Mouse (Mus musculus): ENCODE data around the gene Efl1. TPM values are rescaled to one million over a fixed set of nuclear protein-coding genes. Genes with fewer than 3 reads are reported as not detected.

Gene Efl1
- polyA plus RNA-seq, 1 experiment from 2014 or later = 10.8 TPM

DNA sequence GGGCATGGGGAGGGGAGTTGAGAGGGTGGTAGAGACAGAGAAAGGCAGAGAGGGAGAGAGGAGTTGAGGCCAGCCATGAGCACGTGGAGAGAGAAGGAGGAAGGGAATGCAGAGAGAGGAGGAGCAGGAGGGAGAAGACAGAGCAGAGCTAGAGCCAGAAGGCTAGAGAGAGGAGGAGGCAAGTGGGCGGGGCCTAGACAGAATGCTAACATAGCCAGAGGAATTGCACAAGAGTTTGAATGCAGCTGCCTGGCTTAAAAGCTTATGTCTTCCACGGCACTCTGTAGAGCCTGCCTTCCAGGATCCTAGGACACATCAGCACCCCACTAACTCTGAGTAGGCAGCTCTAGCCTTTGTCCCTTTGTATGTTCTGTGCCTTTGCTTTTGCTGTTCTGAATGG is 40.3 kb downstream of the Efl1 start:
- peaks cover 52% of the 10 kb centered on the region for H3K36me3 ChIP-seq
- peaks cover 10% of the 10 kb centered on the region; the same call in 1 of the 2 replicates for H3K4me1 ChIP-seq (replicated peaks)
- ATAC-seq (ENCODE audit: low read depth) (peak; percentile 60), DNase-seq (no peak)
- no peak overlapping the region for H3K4me2 ChIP-seq
- no peak overlapping the region for H3K27ac ChIP-seq
- H3K9me3 ChIP-seq (replicated peaks) = no peaks in the 10 kb centered on the region
- no peak overlapping the region for H3K9ac ChIP-seq
- H3K27me3 ChIP-seq = no peaks in the 10 kb centered on the region
- no peak overlapping the region for H3K4me3 ChIP-seq (replicated peaks)
- WGBS (ENCODE audit: insufficient replicate concordance) = 25% methylated on average over 3 of the region's 3 CpGs

GRCm38 (mm10) chr7:82691021-82691738 is 42.8 kb downstream of the Efl1 start:
- DNase-seq = no peak
- Histone ChIP-seq H3K4me3 (replicated peaks) (no peak overlapping the region), H3K4me1 (replicated peaks) (peaks cover 10% of the 10 kb centered on the region; the same call in 1 of the 2 replicates), H3K9me3 (replicated peaks) (no peaks in the 10 kb centered on the region), H3K36me3 (peaks cover 52% of the 10 kb centered on the region), H3K27me3 (no peaks in the 10 kb centered on the region), H3K4me2 (no peak overlapping the region), H3K27ac (no peak overlapping the region; the same call in none of the 2 replicates), H3K9ac (no peak overlapping the region)
- 21% methylated on average over 6 of the region's 6 CpGs for WGBS (ENCODE audit: insufficient replicate concordance)
- peak; percentile 69 for ATAC-seq (ENCODE audit: low read depth)

DNA sequence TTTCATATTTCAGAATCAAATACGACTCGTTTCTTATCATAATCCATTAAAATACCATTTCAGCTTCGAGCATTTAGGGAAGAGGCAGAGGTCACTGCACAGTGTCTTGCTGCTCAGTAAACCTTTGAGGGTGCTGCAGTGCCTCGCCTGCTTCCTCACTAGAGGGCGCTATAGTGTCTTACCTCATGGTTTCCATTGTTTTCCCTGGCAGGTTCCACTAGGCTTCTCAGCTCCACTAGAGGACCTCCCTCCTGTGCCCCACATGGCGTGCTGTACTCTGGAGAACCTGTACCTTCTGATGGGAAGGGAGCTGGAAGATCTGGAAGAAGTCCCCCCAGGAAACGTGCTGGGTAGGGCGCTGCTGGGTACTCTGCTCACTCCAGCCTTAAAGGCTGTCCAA is 49.3 kb downstream of the Efl1 start:
- peaks cover 52% of the 10 kb centered on the region for H3K36me3 ChIP-seq

GRCm38 (mm10) chr7:82698968-82699367 is 50.6 kb downstream of the Efl1 start:
- Histone ChIP-seq H3K27me3 (no peaks in the 10 kb centered on the region), H3K27ac (no peak overlapping the region), H3K36me3 (peaks cover 39% of the 10 kb centered on the region), H3K4me3 (replicated peaks) (no peak overlapping the region), H3K4me1 (replicated peaks) (no peaks in the 10 kb centered on the region), H3K9me3 (replicated peaks) (no peaks in the 10 kb centered on the region), H3K4me2 (no peak overlapping the region), H3K9ac (no peak overlapping the region)
- no peak for ATAC-seq (ENCODE audit: low read depth)
- WGBS (ENCODE audit: insufficient replicate concordance) = 43% methylated on average over 3 of the region's 3 CpGs
- DNase-seq = no peak

More for the DNA sequence above, 49.3 kb downstream of the Efl1 start:
- H3K27ac ChIP-seq = no peak overlapping the region
- H3K4me1 ChIP-seq (replicated peaks) = no peaks in the 10 kb centered on the region
- H3K9me3 ChIP-seq (replicated peaks) = no peaks in the 10 kb centered on the region
- no peaks in the 10 kb centered on the region for H3K27me3 ChIP-seq
- no peak overlapping the region for H3K4me2 ChIP-seq
- WGBS (ENCODE audit: insufficient replicate concordance) = 60% methylated on average over 8 of the region's 8 CpGs
- H3K4me3 ChIP-seq (replicated peaks) = no peak overlapping the region
- no peak for DNase-seq
- no peak for ATAC-seq (ENCODE audit: low read depth)
- no peak overlapping the region for H3K9ac ChIP-seq

GRCm38 (mm10) chr7:82702384-82703343 is 54.2 kb downstream of the Efl1 start:
- DNase-seq = no peak
- H3K36me3 ChIP-seq = peaks cover 20% of the 10 kb centered on the region
- no peaks in the 10 kb centered on the region for H3K27me3 ChIP-seq
- H3K4me2 ChIP-seq = no peak overlapping the region
- H3K9me3 ChIP-seq (replicated peaks) = no peaks in the 10 kb centered on the region
- ATAC-seq (ENCODE audit: low read depth) = no peak
- no peak overlapping the region for H3K9ac ChIP-seq
- no peak overlapping the region for H3K27ac ChIP-seq
- 76% methylated on average over 5 of the region's 5 CpGs for WGBS (ENCODE audit: insufficient replicate concordance)
- H3K4me3 ChIP-seq (replicated peaks) = no peak overlapping the region
- H3K4me1 ChIP-seq (replicated peaks) = no peaks in the 10 kb centered on the region

DNA sequence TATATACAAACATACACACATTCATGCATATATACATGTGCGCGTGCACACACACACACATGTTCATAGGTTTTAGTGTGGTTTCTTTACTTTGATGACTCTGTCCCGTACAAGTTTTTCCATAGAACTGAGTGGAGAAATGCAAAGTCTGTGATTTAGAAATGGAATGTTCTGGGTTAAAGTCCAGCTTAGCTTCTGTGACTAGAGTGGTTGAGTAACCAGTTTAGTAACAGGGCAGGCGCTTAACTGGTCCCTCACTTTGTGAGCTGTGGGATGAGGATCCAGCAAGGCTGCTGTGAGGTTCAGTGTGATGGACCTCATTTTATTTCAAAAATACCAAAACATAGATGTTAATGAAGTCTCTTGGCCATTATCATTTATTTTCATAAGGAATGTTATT is 60.8 kb downstream of the Efl1 start:
- 76% methylated on average over 4 of the region's 4 CpGs for WGBS (ENCODE audit: insufficient replicate concordance)

DNA sequence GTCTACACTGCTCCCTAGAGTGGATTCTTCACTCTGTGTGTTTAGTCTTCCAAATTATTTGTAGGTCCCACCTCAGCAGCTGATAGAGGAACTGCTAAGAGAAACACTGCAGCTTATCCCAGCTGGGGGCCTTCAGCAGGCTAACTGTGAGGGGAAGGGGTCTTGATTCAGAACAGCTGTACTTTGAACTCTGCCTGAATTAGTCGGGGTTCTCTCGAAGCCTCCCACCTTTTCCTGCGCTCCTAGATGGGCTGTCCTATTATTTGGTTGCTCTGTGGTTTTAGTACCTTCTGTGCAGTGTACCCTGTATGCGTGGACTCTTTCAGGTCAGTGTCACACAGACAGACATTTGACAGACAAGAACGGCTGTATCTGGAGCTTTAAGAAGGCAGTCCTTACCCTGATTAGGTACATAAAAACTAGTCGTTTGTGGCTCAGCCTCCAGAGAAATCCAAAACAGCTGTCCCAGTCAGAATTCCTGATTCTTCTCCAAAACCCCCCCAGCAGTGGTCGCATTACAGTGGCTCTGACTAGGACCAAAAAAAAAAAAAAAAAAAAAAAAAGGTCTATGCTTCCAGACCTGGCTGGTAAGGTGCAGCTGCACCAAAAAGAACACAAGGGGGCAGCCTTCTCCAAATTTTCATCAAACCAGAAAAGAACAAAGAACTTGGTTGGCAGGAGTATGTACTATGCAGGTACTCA is 66.9 kb downstream of the Efl1 start:
- DNase-seq (no peak), ATAC-seq (ENCODE audit: low read depth) (no peak)
- Histone ChIP-seq H3K9me3 (replicated peaks) (no peaks in the 10 kb centered on the region), H3K36me3 (0 out of 2 replicates have a peak, but pooled peaks cover 13% of the 10 kb centered on the region), H3K4me2 (no peak overlapping the region), H3K4me3 (replicated peaks) (no peak overlapping the region), H3K27ac (no peak overlapping the region), H3K4me1 (replicated peaks) (no peaks in the 10 kb centered on the region), H3K9ac (no peak overlapping the region), H3K27me3 (no peaks in the 10 kb centered on the region)
- WGBS (ENCODE audit: insufficient replicate concordance) = 61% methylated on average over 7 of the region's 7 CpGs

More for the DNA sequence above, 60.8 kb downstream of the Efl1 start:
- no peaks in the 10 kb centered on the region for H3K27me3 ChIP-seq
- no peak overlapping the region for H3K4me2 ChIP-seq
- no peak for DNase-seq
- H3K9ac ChIP-seq = no peak overlapping the region
- no peaks in the 10 kb centered on the region for H3K9me3 ChIP-seq (replicated peaks)
- H3K36me3 ChIP-seq = peaks cover 13% of the 10 kb centered on the region; the same call in 1 of the 2 replicates
- H3K4me3 ChIP-seq (replicated peaks) = no peak overlapping the region
- no peak overlapping the region for H3K27ac ChIP-seq
- no peak for ATAC-seq (ENCODE audit: low read depth)
- H3K4me1 ChIP-seq (replicated peaks) = no peaks in the 10 kb centered on the region

GRCm38 (mm10) chr7:82715912-82716601 is 67.6 kb downstream of the Efl1 start:
- Histone ChIP-seq H3K27ac (no peak overlapping the region), H3K9ac (no peak overlapping the region)
- DNase-seq = no peak

DNA sequence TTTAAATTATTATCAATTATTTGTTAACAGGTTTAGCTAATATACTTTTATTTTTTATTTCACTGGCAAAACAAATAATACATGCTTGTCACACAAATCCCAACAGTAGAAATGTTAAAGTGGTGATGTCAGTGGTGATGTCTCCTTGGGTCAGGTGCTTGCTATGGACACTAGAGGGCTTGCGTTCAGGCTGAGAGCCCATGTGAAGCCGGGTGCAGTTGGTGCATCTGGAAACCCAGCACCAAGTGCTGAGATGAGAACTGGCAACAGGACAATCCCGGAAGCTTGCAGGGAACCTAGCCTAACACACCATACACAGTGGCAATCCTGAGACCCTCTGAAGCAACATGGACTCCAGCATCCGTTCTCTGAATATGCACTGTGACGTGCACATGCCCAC is 70.9 kb downstream of the Efl1 start:
- H3K27me3 ChIP-seq = no peaks in the 10 kb centered on the region
- no peak overlapping the region for H3K4me3 ChIP-seq (replicated peaks)
- no peak for DNase-seq
- H3K9ac ChIP-seq = no peak overlapping the region
- no peak for ATAC-seq (ENCODE audit: low read depth)
- WGBS (ENCODE audit: insufficient replicate concordance) = 66% methylated on average over 5 of the region's 5 CpGs
- no peaks in the 10 kb centered on the region for H3K9me3 ChIP-seq (replicated peaks)
- no peaks in the 10 kb centered on the region for H3K36me3 ChIP-seq
- no peak overlapping the region for H3K4me2 ChIP-seq
- no peak overlapping the region for H3K27ac ChIP-seq
- H3K4me1 ChIP-seq (replicated peaks) = peaks cover 5% of the 10 kb centered on the region

More at GRCm38 (mm10) chr7:82715912-82716601, 67.6 kb downstream of the Efl1 start:
- Histone ChIP-seq H3K9me3 (replicated peaks) (no peaks in the 10 kb centered on the region), H3K4me2 (no peak overlapping the region), H3K4me1 (replicated peaks) (no peaks in the 10 kb centered on the region), H3K36me3 (0 out of 2 replicates have a peak, but pooled peaks cover 13% of the 10 kb centered on the region), H3K4me3 (replicated peaks) (no peak overlapping the region), H3K27me3 (no peaks in the 10 kb centered on the region)
- 66% methylated on average over 8 of the region's 8 CpGs for WGBS (ENCODE audit: insufficient replicate concordance)
- no peak for ATAC-seq (ENCODE audit: low read depth)

GRCm38 (mm10) chr7:82719740-82720139 is 71.3 kb downstream of the Efl1 start:
- WGBS (ENCODE audit: insufficient replicate concordance) = 64% methylated on average over 5 of the region's 5 CpGs

More at GRCm38 (mm10) chr7:82719740-82720139, 71.3 kb downstream of the Efl1 start:
- no peak overlapping the region for H3K4me3 ChIP-seq (replicated peaks)
- H3K9me3 ChIP-seq (replicated peaks) = no peaks in the 10 kb centered on the region
- H3K4me1 ChIP-seq (replicated peaks) = peaks cover 5% of the 10 kb centered on the region
- H3K27me3 ChIP-seq = no peaks in the 10 kb centered on the region
- H3K36me3 ChIP-seq = no peaks in the 10 kb centered on the region
- H3K27ac ChIP-seq = no peak overlapping the region
- no peak for ATAC-seq (ENCODE audit: low read depth)
- no peak overlapping the region for H3K4me2 ChIP-seq
- no peak for DNase-seq
- no peak overlapping the region for H3K9ac ChIP-seq

Data from liver, embryonic 13.5 days (tissue).